In genomic region chr6:86636495-86636894, GRCm38 (mm10) we compare ENCODE assay signal across 8 mouse cellular contexts. TPM values are rescaled to one million over a fixed set of nuclear protein-coding genes. Genes with fewer than 3 reads are reported as not detected.
DNase-seq lines count a peak whose midpoint lies in the region; ATAC-seq and TF ChIP-seq lines count a peak whose summit lies in the region.

No protein-coding gene starts in this region.

- no peak overlapping the region for H3K9ac ChIP-seq in kidney, embryonic 16.5 days (replicated peaks; ENCODE audit: low read length)
- H3K9ac ChIP-seq in liver, adult 2 months (ENCODE audit: low read depth, low read length), result no peak overlapping the region

- TF ChIP-seq POLR2A in liver, adult 2 months (IDR thresholded peaks at IDR 0.05; ENCODE audit: extremely low read depth, insufficient read depth, low read length), result no peak

- H3K4me2 ChIP-seq in kidney, embryonic 16.5 days (replicated peaks; ENCODE audit: low read depth, low read length), result no peak overlapping the region

- H3K9me3 ChIP-seq in kidney, embryonic 16.5 days (ENCODE audit: low read length), result no peaks in the 10 kb centered on the region

- no peaks in the 10 kb centered on the region for H3K27me3 ChIP-seq in kidney, embryonic 16.5 days (ENCODE audit: insufficient read depth, low read length)
- H3K27me3 ChIP-seq in liver, adult 2 months (ENCODE audit: control insufficient read depth, insufficient read depth, low read length), result no peaks in the 10 kb centered on the region

- no peak overlapping the region for H3K4me3 ChIP-seq in kidney, embryonic 16.5 days (ENCODE audit: low read length)
- no peak overlapping the region for H3K4me3 ChIP-seq in liver, adult 2 months (ENCODE audit: insufficient read depth, low read depth, low read length)

- no peaks in the 10 kb centered on the region for H3K79me2 ChIP-seq in liver, adult 2 months (ENCODE audit: control insufficient read depth, insufficient read depth, low read length)

- 62% methylated on average over 2 of the region's 2 CpGs for WGBS in kidney, embryonic 16.5 days
- WGBS in liver, adult 2 months, result 24% methylated on average over 2 of the region's 2 CpGs

- no peak overlapping the region for H3K27ac ChIP-seq in kidney, embryonic 16.5 days (ENCODE audit: low read length)
- H3K27ac ChIP-seq in liver, adult 2 months (replicated peaks; ENCODE audit: insufficient read depth, low read depth, low read length), result no peak overlapping the region

- no peaks in the 10 kb centered on the region for H3K36me3 ChIP-seq in kidney, embryonic 16.5 days (ENCODE audit: insufficient read depth, low read length)
- no peaks in the 10 kb centered on the region for H3K36me3 ChIP-seq in liver, adult 2 months (ENCODE audit: control insufficient read depth, insufficient read depth, low read length)

- peak; percentile 21 for DNase-seq in kidney, adult 9 months
- peak; percentile 40 for DNase-seq in heart, adult 8-10 months (ENCODE audit: low spot score)
- DNase-seq in liver, adult 2 months (ENCODE audit: extremely low read depth, low read depth, low spot score), result peak; percentile 84
- DNase-seq in spleen, postnatal 14 days (ENCODE audit: low spot score in 2 of 2), result peak; percentile 33 to 39
- DNase-seq in embryo, embryonic 9.5 days (ENCODE audit: extremely low spot score), result no peak
- DNase-seq in retina, embryonic 14.5 days (ENCODE audit: low spot score), result no peak
- no peak for DNase-seq in thymus, postnatal 4 days

- H3K4me1 ChIP-seq in kidney, embryonic 16.5 days (ENCODE audit: insufficient read depth, low read length), result no peaks in the 10 kb centered on the region
- peaks cover 1% of the 10 kb centered on the region; the same call in 1 of the 2 replicates for H3K4me1 ChIP-seq in liver, adult 2 months (ENCODE audit: control insufficient read depth, insufficient read depth, low read length)

- no peak for TF ChIP-seq CTCF in liver, adult 2 months (IDR thresholded peaks at IDR 0.05; ENCODE audit: low read depth, low read length)

- no peak for ATAC-seq in kidney, embryonic 16.5 days (ENCODE audit: low FRiP score, low TSS enrichment)

RNA-seq across cellular contexts. Expression of gene Asprv1, which starts 8.5 kb away (rescaled TPM):
- polyA plus RNA-seq in kidney, embryonic 16.5 days (2015; fragmentation: Nextera tagmentation; extraction: Ambion mirVana), result 0.89 and 0.99 TPM in 2 replicates
- total RNA-seq in heart, adult 8-10 months (2022), result not detected
- total RNA-seq in liver, adult 2 months (2014; rRNA removed), result not detected in 2 replicates
- 0.07 and 0.10 TPM in 2 replicates for polyA plus RNA-seq in liver, adult 2 months (2012; rRNA removed)

RNA-seq across cellular contexts. Expression of gene Mxd1, which starts 32.5 kb away (rescaled TPM):
- 11.8 and 11.9 TPM in 2 replicates for polyA plus RNA-seq in kidney, embryonic 16.5 days (2015; fragmentation: Nextera tagmentation; extraction: Ambion mirVana)
- 1 to 10 TPM; 6.1 to 8.7 (median 7.2) TPM for total RNA-seq in heart, adult 8-10 months (2022)
- total RNA-seq in liver, adult 2 months (2014; rRNA removed), result 2.0 and 2.6 TPM in 2 replicates
- polyA plus RNA-seq in liver, adult 2 months (2012; rRNA removed), result 2.7 and 2.8 TPM in 2 replicates

RNA-seq across cellular contexts. Expression of gene Snrnp27, which starts 47.8 kb away (rescaled TPM):
- 95.5 and 102 TPM in 2 replicates for polyA plus RNA-seq in kidney, embryonic 16.5 days (2015; fragmentation: Nextera tagmentation; extraction: Ambion mirVana)
- 10 to 100 TPM; 45.1 to 58.5 (median 53.4) TPM for total RNA-seq in heart, adult 8-10 months (2022)
- total RNA-seq in liver, adult 2 months (2014; rRNA removed), result 14.3 and 18.7 TPM in 2 replicates
- 6.6 and 8.6 TPM in 2 replicates for polyA plus RNA-seq in liver, adult 2 months (2012; rRNA removed)

Comparison
In these comparisons a context has a peak if more than half of its experiments do, and no peak if none do; other contexts are left out.
1. DNase-seq: peak in kidney, adult 9 months (single experiment), heart, adult 8-10 months (single experiment), liver, adult 2 months (single experiment) and spleen, postnatal 14 days (2 of 2); none in embryo, embryonic 9.5 days (single experiment), retina, embryonic 14.5 days (single experiment) and thymus, postnatal 4 days (single experiment).